Mouse (Mus musculus) embryonic stem cell, embryonic (primary cell): ENCODE results near the gene Otub1.

Experiments used
- CTCF ChIA-PET, 4 experiments: fragments of 300-600 bp in 2 of 4; fragments of 350-600 bp in 2 of 4; sonication (Branson Sonifier 250); formaldehyde crosslinking; loops; one replicate each; lab custom pipeline; 2022; ENCODE audit warnings: inconsistent platforms in 2 of 4; lab: Charles Lee
- POLR2A ChIA-PET, 4 experiments: fragments of 300-600 bp in 2 of 4; fragments of 350-600 bp in 2 of 4; sonication (Branson Sonifier 250); formaldehyde crosslinking; loops; one replicate each; lab custom pipeline; 2022; ENCODE audit warnings: antibody characterized with exemption in 4 of 4, inconsistent platforms in 1 of 4; lab: Charles Lee

The Otub1 gene

GRCm38 (mm10) chr19:7205753-7206736, at the start of gene Otub1:
Otub1 (minus strand) TSS chr19:7206316.
- ChIA-PET POLR2A (interaction anchor here (0.5 to 7.3 kb wide), 101 partner anchors 9 to 401 kb away, joined by 3 to 96 read pairs (median 4); partner anchors contain the start of genes Cox8a (in 3 of the 4), 2700081O15Rik (in 2 of the 4), Macrod1 (in 2 of the 4) and Naa40 (in 2 of the 4)), CTCF (interaction anchor here in 2 of 4 experiments (0.6 to 1.6 kb wide), 9 partner anchors 9 to 226 kb away, joined by 3 to 4 read pairs (median 3); no protein-coding TSS in a partner anchor)

- ChIA-PET CTCF (interaction anchor here in 2 of 4 experiments (1.0 to 1.8 kb wide), 3 partner anchors 11 to 20 kb away, joined by 3 to 9 read pairs (median 3); no protein-coding TSS in a partner anchor), POLR2A (interaction anchor here (0.6 to 15.7 kb wide), 29 partner anchors 9 to 206 kb away, joined by 3 to 307 read pairs (median 4); partner anchors contain the start of genes Cox8a (in 2 of the 4), Stip1 (in 2 of the 4), Otub1 (in 1 of the 4) and Rcor2 (in 1 of the 4))
These were observed 39.9 kb upstream of the Otub1 start for GRCm38 (mm10) chr19:7246021-7246420.

- ChIA-PET POLR2A (interaction anchor here (0.5 to 15.7 kb wide), 63 partner anchors 9 to 1516 kb away, joined by 3 to 339 read pairs (median 4); partner anchors contain the start of genes Cox8a (in 3 of the 4), Mark2 (in 2 of the 4), Rcor2 (in 2 of the 4) and Slc3a2 (in 2 of the 4)), CTCF (interaction anchor here (0.8 to 4.0 kb wide), 13 partner anchors 10 to 377 kb away, joined by 3 to 32 read pairs (median 4); partner anchors contain the start of gene 2700081O15Rik (in 1 of the 4))
These were observed 34.9 kb upstream of the Otub1 start, which contains the start of gene Naa40 for GRCm38 (mm10) chr19:7240782-7241690. Naa40 (minus strand) TSS chr19:7241183.

- ChIA-PET CTCF (interaction anchor here in 1 of 4 experiments (4.0 kb wide), 1 partner anchor 24 kb away, joined by 32 read pairs; no protein-coding TSS in a partner anchor), POLR2A (interaction anchor here in 2 of 4 experiments (1.1 to 15.7 kb wide), 12 partner anchors 11 to 127 kb away, joined by 3 to 339 read pairs (median 11); partner anchors contain the start of genes Cox8a (in 2 of the 2), Rcor2 (in 2 of the 2) and Mark2 (in 1 of the 2))
These were observed 34.2 kb upstream of the Otub1 start for GRCm38 (mm10) chr19:7240291-7240690.

- CTCF ChIA-PET: interaction anchor here in 1 of 4 experiments (0.7 kb wide), 1 partner anchor 105 kb away, joined by 3 read pairs; no protein-coding TSS in a partner anchor
- POLR2A ChIA-PET: interaction anchor here in 2 of 4 experiments (1.0 to 15.7 kb wide), 5 partner anchors 20 to 88 kb away, joined by 3 to 339 read pairs (median 171); partner anchors contain the start of genes Cox8a (in 2 of the 2) and Rcor2 (in 2 of the 2)
These were observed 33.5 kb upstream of the Otub1 start for GRCm38 (mm10) chr19:7239574-7239973.

- ChIA-PET CTCF (interaction anchor here in 2 of 4 experiments (1.5 to 1.6 kb wide), 2 partner anchors 27 to 37 kb away, joined by 3 to 5 read pairs; no protein-coding TSS in a partner anchor), POLR2A (interaction anchor here in 3 of 4 experiments (0.7 to 15.7 kb wide), 13 partner anchors 9 to 179 kb away, joined by 3 to 339 read pairs (median 7); partner anchors contain the start of genes Rcor2 (in 2 of the 3) and Cox8a (in 1 of the 3))
These were observed 30.6 kb upstream of the Otub1 start for GRCm38 (mm10) chr19:7236742-7237141.

- ChIA-PET CTCF (interaction anchor here (0.6 to 2.3 kb wide), 14 partner anchors 10 to 256 kb away, joined by 3 to 16 read pairs (median 6); partner anchors contain the start of genes Cox8a (in 1 of the 4) and Fkbp2 (in 1 of the 4)), POLR2A (interaction anchor here in 3 of 4 experiments (0.6 to 15.7 kb wide), 21 partner anchors 9 to 262 kb away, joined by 3 to 339 read pairs (median 5); partner anchors contain the start of genes Cox8a (in 3 of the 3), Rcor2 (in 2 of the 3), Otub1 (in 1 of the 3) and Stip1 (in 1 of the 3))
These were observed 29.9 kb upstream of the Otub1 start for GRCm38 (mm10) chr19:7236011-7236410.

GRCm38 (mm10) chr19:7235461-7235860, 29.3 kb upstream of the Otub1 start:
- ChIA-PET POLR2A (interaction anchor here (0.6 to 15.7 kb wide), 44 partner anchors 9 to 1626 kb away, joined by 3 to 339 read pairs (median 4); partner anchors contain the start of genes Cox8a (in 3 of the 4), 2700081O15Rik (in 2 of the 4), Rcor2 (in 2 of the 4) and Macrod1 (in 1 of the 4)), CTCF (interaction anchor here (0.6 to 2.3 kb wide), 74 partner anchors 8 to 1813 kb away, joined by 3 to 16 read pairs (median 4); partner anchors contain the start of genes 2700081O15Rik (in 2 of the 4), Cox8a (in 2 of the 4), Bad (in 1 of the 4) and Fkbp2 (in 1 of the 4))

GRCm38 (mm10) chr19:7234537-7235221, 28.6 kb upstream of the Otub1 start:
- ChIA-PET CTCF (interaction anchor here (0.6 to 2.3 kb wide), 71 partner anchors 8 to 670 kb away, joined by 3 to 16 read pairs (median 4); partner anchors contain the start of genes 2700081O15Rik (in 2 of the 4), Cox8a (in 2 of the 4), Bad (in 1 of the 4) and Fkbp2 (in 1 of the 4)), POLR2A (interaction anchor here (0.6 to 15.7 kb wide), 39 partner anchors 8 to 1627 kb away, joined by 3 to 339 read pairs (median 4); partner anchors contain the start of genes 2700081O15Rik (in 2 of the 4), Cox8a (in 2 of the 4), Rcor2 (in 2 of the 4) and Macrod1 (in 1 of the 4))

GRCm38 (mm10) chr19:7226511-7226914, 20.4 kb upstream of the Otub1 start:
- ChIA-PET POLR2A (interaction anchor here in 3 of 4 experiments (0.7 to 1.6 kb wide), 19 partner anchors 8 to 127 kb away, joined by 3 to 9 read pairs (median 3); partner anchors contain the start of genes Cox8a (in 3 of the 3), Rcor2 (in 2 of the 3), Naa40 (in 1 of the 3) and Otub1 (in 1 of the 3)), CTCF (interaction anchor here in 3 of 4 experiments (0.5 to 1.4 kb wide), 7 partner anchors 9 to 391 kb away, joined by 3 to 7 read pairs (median 3); partner anchors contain the start of genes Cox8a (in 1 of the 3) and Rcor2 (in 1 of the 3))

GRCm38 (mm10) chr19:7225096-7225690, 19.1 kb upstream of the Otub1 start:
- ChIA-PET POLR2A (interaction anchor here in 2 of 4 experiments (0.6 to 12.5 kb wide), 11 partner anchors 11 to 163 kb away, joined by 3 to 171 read pairs (median 4); partner anchors contain the start of genes Naa40 (in 2 of the 2), Otub1 (in 2 of the 2) and Rcor2 (in 1 of the 2)), CTCF (interaction anchor here in 2 of 4 experiments (0.7 to 1.7 kb wide), 2 partner anchors 9 to 10 kb away, joined by 7 to 9 read pairs; no protein-coding TSS in a partner anchor)

- ChIA-PET POLR2A (interaction anchor here in 2 of 4 experiments (1.0 to 12.5 kb wide), 19 partner anchors 7 to 166 kb away, joined by 3 to 171 read pairs (median 6); partner anchors contain the start of genes Naa40 (in 2 of the 2), Otub1 (in 2 of the 2) and Rcor2 (in 1 of the 2)), CTCF (interaction anchor here in 3 of 4 experiments (0.5 to 1.9 kb wide), 6 partner anchors 10 to 110 kb away, joined by 3 to 9 read pairs (median 6); no protein-coding TSS in a partner anchor)
These were observed 18.1 kb upstream of the Otub1 start for GRCm38 (mm10) chr19:7224253-7224652.

GRCm38 (mm10) chr19:7223488-7223887, 17.4 kb upstream of the Otub1 start:
- CTCF ChIA-PET: interaction anchor here in 2 of 4 experiments (0.5 to 1.9 kb wide), 4 partner anchors 12 to 217 kb away, joined by 3 to 9 read pairs (median 4); no protein-coding TSS in a partner anchor

More at GRCm38 (mm10) chr19:7223488-7223887, 17.4 kb upstream of the Otub1 start:
- POLR2A ChIA-PET: interaction anchor here in 3 of 4 experiments (0.8 to 12.5 kb wide), 21 partner anchors 8 to 195 kb away, joined by 3 to 171 read pairs (median 4); partner anchors contain the start of genes Naa40 (in 2 of the 3), Otub1 (in 1 of the 3) and Rcor2 (in 1 of the 3)
